Mouse (Mus musculus) testis, adult 2 months (tissue): ENCODE results near the gene Kdm4d. TPM values are rescaled to one million over a fixed set of nuclear protein-coding genes. Genes with fewer than 3 reads are reported as not detected.

Source experiments
- H3K27ac ChIP-seq: fragments of 200-500 bp; 2 replicates; pipeline ENCODE4 v1.5.1; 2012; ENCODE audit warnings: low read depth, low read length; ENCODE audit not compliant: control insufficient read depth, insufficient read depth
- H3K27me3 ChIP-seq: fragments of 200-500 bp; 2 replicates; pipeline ENCODE4 v1.6.1; 2012; ENCODE audit warnings: mild to moderate bottlenecking, low read length, moderate library complexity; ENCODE audit not compliant: control insufficient read depth, insufficient read depth
- H3K36me3 ChIP-seq: fragments of 200-500 bp; 2 replicates; pipeline ENCODE4 v1.6.1; 2012; ENCODE audit warnings: mild to moderate bottlenecking, low read length; ENCODE audit not compliant: control insufficient read depth, insufficient read depth
- H3K4me1 ChIP-seq: fragments of 200-500 bp; 2 replicates; pipeline ENCODE4 v1.6.1; 2012; ENCODE audit warnings: low read length; ENCODE audit not compliant: control insufficient read depth, insufficient read depth
- H3K4me3 ChIP-seq: fragments of 200-500 bp; 2 replicates; pipeline ENCODE4 v1.5.1; 2012; ENCODE audit warnings: low read depth, mild to moderate bottlenecking, low read length, moderate library complexity, mixed read lengths; ENCODE audit not compliant: control insufficient read depth
- CTCF ChIP-seq: fragments of 200-500 bp; IDR thresholded peaks from 2 replicates; pipeline ENCODE4 v1.5.1; 2012; ENCODE audit warnings: low read depth, mild to moderate bottlenecking, inconsistent platforms, low read length, moderate library complexity; ENCODE audit not compliant: control insufficient read depth, insufficient read depth, insufficient replicate concordance
- POLR2A ChIP-seq: fragments of 200-500 bp; IDR thresholded peaks from 2 replicates; pipeline ENCODE4 v1.6.1; 2012; ENCODE audit warnings: low read depth, mild to moderate bottlenecking, inconsistent platforms, low read length, moderate library complexity; ENCODE audit not compliant: control insufficient read depth
- polyA plus RNA-seq: library from polyadenylated mRNA; depleted of rRNA; stranded (reverse); fragments of >200 nt; gene quantifications from 2 replicates; pipeline ENCODE4 v1.2.3, GENCODE M21; 2012

The Kdm4d gene
- polyA plus RNA-seq, 1 experiment = 80.1 TPM

DNA sequence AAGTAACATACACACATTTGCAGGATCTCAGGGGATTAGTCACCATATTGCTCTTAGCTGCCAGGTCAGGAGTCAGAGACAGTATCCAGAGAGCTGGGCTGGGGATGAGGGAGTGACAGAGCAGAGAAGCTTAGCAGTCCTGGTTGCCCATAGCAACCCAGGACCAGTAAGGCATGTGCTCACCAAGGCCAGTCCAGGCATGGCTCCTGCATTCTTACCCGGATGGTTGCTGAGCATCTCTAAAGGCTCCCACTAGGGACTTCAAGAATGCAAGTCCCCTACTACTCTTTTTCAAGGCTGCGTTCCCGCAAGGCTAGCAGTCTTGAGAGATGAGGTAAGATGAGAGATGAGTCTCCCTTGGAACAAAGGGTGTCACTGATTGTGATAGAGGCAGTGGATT is 32.0 kb upstream of the Kdm4d start:
- Histone ChIP-seq H3K4me1 (peaks cover 3% of the 10 kb centered on the region), H3K4me3 (no peak overlapping the region), H3K27me3 (no peaks in the 10 kb centered on the region), H3K27ac (no peak overlapping the region), H3K36me3 (no peaks in the 10 kb centered on the region)
- TF ChIP-seq POLR2A (no peak), CTCF (no peak)

DNA sequence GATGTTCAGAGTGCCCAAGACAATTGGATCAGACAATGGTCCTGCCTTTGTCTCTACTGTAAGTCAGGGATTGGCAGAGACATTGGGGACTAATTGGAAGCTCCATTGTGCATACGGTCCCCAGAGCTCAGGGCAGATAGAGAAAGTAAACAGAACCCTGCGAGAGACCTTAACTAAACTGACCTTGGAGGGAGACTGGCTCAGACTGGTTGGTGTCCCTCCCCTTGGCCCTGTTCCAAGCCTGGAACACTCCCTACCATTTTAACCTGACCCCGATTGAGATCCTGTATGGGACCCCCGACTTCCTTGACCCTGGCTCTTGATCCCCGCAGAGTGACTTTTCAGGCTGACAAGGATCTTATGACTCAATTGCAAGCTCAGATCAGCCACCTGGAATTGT is 29.7 kb upstream of the Kdm4d start:
- Histone ChIP-seq H3K27me3 (no peaks in the 10 kb centered on the region), H3K27ac (no peak overlapping the region), H3K36me3 (no peaks in the 10 kb centered on the region), H3K4me1 (peaks cover 3% of the 10 kb centered on the region), H3K4me3 (no peak overlapping the region)
- no peak for TF ChIP-seq POLR2A
- TF ChIP-seq CTCF = no peak

DNA sequence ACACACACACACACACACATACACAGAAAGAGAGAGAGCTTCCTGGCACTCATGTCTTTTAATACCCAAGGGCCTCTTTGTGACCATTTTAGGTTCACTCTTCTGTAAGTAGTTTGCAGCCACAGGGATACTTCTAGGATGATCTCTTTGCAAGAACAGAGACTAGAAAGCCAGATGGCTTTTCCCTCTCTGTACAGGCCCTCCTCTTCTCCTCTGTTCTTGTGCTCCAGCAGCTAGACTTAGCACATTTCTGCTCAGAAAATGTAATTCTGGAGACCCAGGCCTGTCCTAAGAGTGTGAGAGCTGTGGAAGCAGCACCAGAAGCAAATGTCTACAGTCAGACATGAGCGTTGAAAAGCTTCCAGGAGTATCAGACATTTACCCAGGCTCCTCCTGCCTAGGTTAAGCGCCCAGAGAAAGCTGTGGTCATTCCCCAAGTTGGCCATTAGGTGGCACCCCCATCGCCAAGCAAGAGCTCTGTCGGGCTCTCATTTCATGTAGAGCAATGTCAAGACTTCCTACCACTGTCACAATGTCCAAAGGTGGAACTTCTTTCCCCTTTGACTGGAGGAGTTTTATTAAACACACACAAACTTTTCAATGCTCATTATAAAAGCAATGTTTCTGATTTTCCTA is 23.2 kb upstream of the Kdm4d start:
- Histone ChIP-seq H3K4me1 (peaks cover 6% of the 10 kb centered on the region), H3K4me3 (no peak overlapping the region), H3K36me3 (no peaks in the 10 kb centered on the region), H3K27me3 (no peaks in the 10 kb centered on the region), H3K27ac (no peak overlapping the region)
- TF ChIP-seq CTCF (peak; percentile 60; the same call in 1 of the 2 replicates), POLR2A (no peak)

DNA sequence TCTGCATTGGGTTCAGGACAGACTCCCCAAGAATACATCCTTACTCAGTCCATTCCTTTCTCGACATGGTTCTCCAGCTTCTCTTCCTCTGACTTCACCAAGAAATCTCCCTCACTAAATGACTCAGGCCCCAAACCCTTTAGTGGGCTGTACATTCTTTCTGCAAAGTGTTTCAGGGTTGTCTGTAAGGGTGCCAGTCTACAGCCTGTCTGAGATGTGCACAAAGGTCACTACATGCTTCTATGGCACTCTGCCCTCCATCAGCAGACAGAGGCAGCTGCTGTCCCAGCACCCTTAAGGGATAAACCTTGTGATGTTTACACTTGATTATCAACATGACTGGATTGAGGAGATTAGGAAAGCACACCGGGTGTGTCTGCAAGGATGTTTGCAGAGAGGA is 21.4 kb upstream of the Kdm4d start:
- H3K27me3 ChIP-seq = no peaks in the 10 kb centered on the region
- H3K4me3 ChIP-seq = no peak overlapping the region
- no peaks in the 10 kb centered on the region for H3K36me3 ChIP-seq
- H3K4me1 ChIP-seq = peaks cover 6% of the 10 kb centered on the region
- no peak overlapping the region for H3K27ac ChIP-seq
- no peak for TF ChIP-seq CTCF
- TF ChIP-seq POLR2A = no peak

DNA sequence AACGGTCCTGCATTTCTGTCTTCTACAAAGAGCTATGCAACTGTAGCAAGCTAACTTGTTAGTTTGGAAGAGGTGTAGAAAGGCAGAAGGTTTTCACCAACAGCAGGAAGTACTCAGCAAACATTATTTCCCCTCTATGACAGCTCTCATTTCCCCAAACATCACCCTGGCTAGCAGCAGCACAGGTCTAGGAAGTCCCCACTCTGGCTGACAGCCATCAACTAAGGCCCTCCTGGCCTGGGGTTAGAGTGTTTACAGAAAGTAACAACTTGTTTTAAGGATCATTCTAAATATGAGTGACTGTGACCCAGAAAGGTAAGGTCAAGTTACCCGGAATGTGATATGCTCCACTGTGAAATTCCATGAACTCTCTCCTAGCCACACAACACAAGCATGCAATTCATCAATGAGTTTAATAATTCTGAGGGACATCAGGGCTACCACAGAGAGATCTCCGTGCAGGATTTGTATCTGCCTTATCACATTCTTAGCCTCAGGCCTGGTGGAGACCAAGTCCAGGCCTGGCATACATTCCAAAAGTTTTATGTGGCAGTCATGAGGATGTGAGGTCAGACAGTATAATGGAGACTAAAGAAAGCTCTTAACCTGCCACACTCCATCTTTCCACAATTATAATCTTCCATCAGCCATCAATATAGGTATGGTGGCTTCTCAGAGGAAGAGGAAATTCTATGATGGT is 20.8 kb upstream of the Kdm4d start:
- no peaks in the 10 kb centered on the region for H3K36me3 ChIP-seq
- H3K27ac ChIP-seq = no peak overlapping the region
- peaks cover 6% of the 10 kb centered on the region for H3K4me1 ChIP-seq
- no peak overlapping the region for H3K4me3 ChIP-seq
- TF ChIP-seq POLR2A (no peak), CTCF (no peak)
- H3K27me3 ChIP-seq = no peaks in the 10 kb centered on the region

DNA sequence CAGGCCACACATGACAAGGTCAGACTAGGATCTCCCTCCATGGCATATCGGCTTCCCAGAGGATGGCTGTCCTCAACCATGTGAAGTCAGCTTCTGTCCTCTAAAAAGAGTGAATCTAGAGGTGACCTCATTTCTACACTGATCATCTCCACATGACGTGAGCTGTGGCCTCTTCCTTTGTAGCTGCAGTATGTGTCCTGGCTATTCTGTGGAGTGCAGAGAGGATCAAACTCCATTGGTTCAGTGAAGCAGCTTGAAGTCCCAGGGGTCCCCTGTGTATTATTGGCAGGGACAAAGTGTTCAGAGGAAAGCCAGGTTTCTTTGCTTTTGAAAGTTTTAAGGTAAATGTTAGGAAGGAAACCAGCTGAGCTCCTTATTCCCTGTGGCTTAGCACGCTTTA is 17.8 kb upstream of the Kdm4d start:
- Histone ChIP-seq H3K27me3 (no peaks in the 10 kb centered on the region), H3K36me3 (no peaks in the 10 kb centered on the region), H3K4me3 (no peak overlapping the region), H3K27ac (no peak overlapping the region), H3K4me1 (no peaks in the 10 kb centered on the region)
- no peak for TF ChIP-seq POLR2A
- no peak for TF ChIP-seq CTCF

DNA sequence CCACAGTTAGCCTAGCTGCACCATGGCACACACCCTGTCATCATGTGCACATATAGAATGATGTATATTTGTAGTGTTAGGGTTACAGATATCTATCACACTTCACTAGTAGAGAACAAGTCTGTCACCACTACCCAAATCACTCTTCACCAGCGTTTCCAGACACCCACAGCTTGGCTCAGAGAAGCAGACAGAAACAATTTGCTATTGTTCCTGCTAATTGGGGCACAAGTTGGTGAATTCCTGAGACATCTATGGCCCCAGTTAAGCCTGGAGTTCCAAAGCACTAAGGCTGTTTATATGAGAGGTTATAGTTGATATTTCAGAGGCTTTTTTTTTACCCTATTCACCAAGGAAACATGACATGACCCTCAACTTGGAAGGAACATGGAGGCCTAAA is 17.0 kb upstream of the Kdm4d start:
- no peaks in the 10 kb centered on the region for H3K4me1 ChIP-seq
- TF ChIP-seq CTCF (no peak), POLR2A (no peak)
- no peaks in the 10 kb centered on the region for H3K36me3 ChIP-seq
- no peak overlapping the region for H3K4me3 ChIP-seq
- H3K27me3 ChIP-seq = no peaks in the 10 kb centered on the region
- no peak overlapping the region for H3K27ac ChIP-seq
